In the genomic region with DNA sequence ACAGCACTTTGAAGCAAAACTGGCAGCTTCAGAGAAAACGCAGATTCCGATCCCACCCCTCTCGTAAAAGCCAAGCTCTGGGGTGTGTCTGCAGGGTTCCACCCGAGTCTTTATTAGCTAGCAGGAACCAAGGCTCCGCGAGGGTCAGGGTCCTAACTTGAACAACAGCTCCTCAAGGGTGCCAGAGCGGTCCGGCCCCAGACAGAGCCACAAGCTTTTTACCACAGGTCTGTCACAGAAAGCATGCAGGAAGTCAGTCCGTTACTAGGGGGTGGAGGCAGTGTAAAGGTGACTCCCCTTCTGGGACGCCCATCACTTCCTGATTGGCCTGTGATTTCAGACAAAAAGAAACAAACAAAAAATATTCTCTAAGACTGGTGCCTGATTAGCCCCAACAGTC, we compare ENCODE assay signal across 8 mouse cellular contexts. TPM values are rescaled to one million over a fixed set of nuclear protein-coding genes. Genes with fewer than 3 reads are reported as not detected.
DNase-seq lines count a peak whose midpoint lies in the region; ATAC-seq and TF ChIP-seq lines count a peak whose summit lies in the region.

No protein-coding gene starts in this region.

- peaks cover 80% of the 10 kb centered on the region for H3K4me1 ChIP-seq in E14TG2a.4 (replicated peaks; ENCODE audit: low read depth, low read length)
- H3K4me1 ChIP-seq in forebrain, embryonic 15.5 days, result peaks cover 34% of the 10 kb centered on the region
- peaks cover 15% of the 10 kb centered on the region; the same call in 1 of the 2 replicates for H3K4me1 ChIP-seq in kidney, postnatal 0 days (replicated peaks; ENCODE audit: insufficient read depth, low read length)

- H3K9ac ChIP-seq in forebrain, embryonic 15.5 days (replicated peaks), result no peak overlapping the region
- peak overlapping the region; percentile 56; the same call in 1 of the 2 replicates for H3K9ac ChIP-seq in kidney, postnatal 0 days (ENCODE audit: low read depth, low read length)

- TF ChIP-seq CTCF in E14TG2a.4 (conservative IDR thresholded peaks at IDR 0.05; ENCODE audit: low read length), result no peak
- TF ChIP-seq CTCF in kidney, postnatal 0 days (IDR thresholded peaks at IDR 0.05; ENCODE audit: low read depth), result no peak

- peaks cover 92% of the 10 kb centered on the region for H3K27me3 ChIP-seq in E14TG2a.4 (ENCODE audit: insufficient read depth, low read length)
- peaks cover 90% of the 10 kb centered on the region for H3K27me3 ChIP-seq in forebrain, embryonic 15.5 days
- H3K27me3 ChIP-seq in kidney, postnatal 0 days (ENCODE audit: insufficient read depth, low read length), result peaks cover 38% of the 10 kb centered on the region

- WGBS in forebrain, embryonic 15.5 days, result 14% methylated on average over 10 of the region's 10 CpGs
- 5% methylated on average over 10 of the region's 10 CpGs for WGBS in kidney, postnatal 0 days

- 0 out of 2 replicates have a peak, but pooled peaks cover 3% of the 10 kb centered on the region for H3K9me3 ChIP-seq in E14TG2a.4 (ENCODE audit: low read length)
- H3K9me3 ChIP-seq in forebrain, embryonic 15.5 days, result peaks cover 4% of the 10 kb centered on the region; the same call in 1 of the 2 replicates
- H3K9me3 ChIP-seq in kidney, postnatal 0 days (replicated peaks; ENCODE audit: low read length), result no peaks in the 10 kb centered on the region

- DNase-seq in 416B (ENCODE audit: low read depth), result peak; percentile 86
- DNase-seq in kidney, postnatal 0 days (ENCODE audit: low spot score), result peak; percentile 27
- peak; percentile 45 to 53 for DNase-seq in thymus, postnatal 36 days
- DNase-seq in ovary, postnatal 10 days (ENCODE audit: low spot score), result no peak
- no peak for DNase-seq in layer of hippocampus, adult 9-11 months

- H3K4me3 ChIP-seq in E14TG2a.4 (replicated peaks; ENCODE audit: low read length), result peak overlapping the region; percentile 81
- H3K4me3 ChIP-seq in forebrain, embryonic 15.5 days, result peak overlapping the region; percentile 70; the same call in 1 of the 2 replicates
- H3K4me3 ChIP-seq in kidney, postnatal 0 days (replicated peaks; ENCODE audit: low read depth, low read length), result peak overlapping the region; percentile 48

- H3K36me3 ChIP-seq in E14TG2a.4 (ENCODE audit: insufficient read depth, low read length), result no peaks in the 10 kb centered on the region
- H3K36me3 ChIP-seq in forebrain, embryonic 15.5 days, result no peaks in the 10 kb centered on the region
- no peaks in the 10 kb centered on the region for H3K36me3 ChIP-seq in kidney, postnatal 0 days (ENCODE audit: insufficient read depth, low read length)

- no peak for ATAC-seq in forebrain, embryonic 15.5 days (replicated peaks)
- no peak for ATAC-seq in kidney, postnatal 0 days (replicated peaks; ENCODE audit: low FRiP score, low read depth)
- peak; percentile 66 for ATAC-seq in megakaryocyte-erythroid progenitor cell, adult 5-6 weeks (replicated peaks; ENCODE audit: low FRiP score, low TSS enrichment, poor library complexity, severe bottlenecking)

- H3K4me2 ChIP-seq in forebrain, embryonic 15.5 days (replicated peaks), result peak overlapping the region; percentile 83
- peak overlapping the region; percentile 79 for H3K4me2 ChIP-seq in kidney, postnatal 0 days (ENCODE audit: low read length)

- H3K27ac ChIP-seq in forebrain, embryonic 15.5 days (replicated peaks), result no peak overlapping the region
- no peak overlapping the region for H3K27ac ChIP-seq in kidney, postnatal 0 days

RNA-seq across cellular contexts. Expression of gene Fbxl8, which starts 0.7 kb away (rescaled TPM):
- 0.72 and 0.85 TPM in 2 replicates for polyA plus RNA-seq in forebrain, embryonic 15.5 days (2015; fragmentation: Nextera tagmentation; extraction: Ambion mirVana)
- 1.8 and 2.4 TPM in 2 replicates for polyA plus RNA-seq in kidney, postnatal 0 days (2015; fragmentation: Nextera tagmentation; extraction: Ambion mirVana)
- 2.4 and 2.7 TPM in 2 replicates for total RNA-seq in megakaryocyte-erythroid progenitor cell, adult 5-6 weeks (2014; fragmentation: Nextera tagmentation)
- 1.7 and 1.9 TPM in 2 replicates for total RNA-seq in megakaryocyte-erythroid progenitor cell, adult 5-6 weeks (2017)

RNA-seq across cellular contexts. Expression of gene Tradd, which starts 0.7 kb away (rescaled TPM):
- polyA plus RNA-seq in forebrain, embryonic 15.5 days (2015; fragmentation: Nextera tagmentation; extraction: Ambion mirVana), result 21.1 and 23.7 TPM in 2 replicates
- 21.8 and 24.2 TPM in 2 replicates for polyA plus RNA-seq in kidney, postnatal 0 days (2015; fragmentation: Nextera tagmentation; extraction: Ambion mirVana)
- total RNA-seq in megakaryocyte-erythroid progenitor cell, adult 5-6 weeks (2014; fragmentation: Nextera tagmentation), result 10.1 and 18.1 TPM in 2 replicates
- 14.0 and 15.0 TPM in 2 replicates for total RNA-seq in megakaryocyte-erythroid progenitor cell, adult 5-6 weeks (2017)

RNA-seq across cellular contexts. Expression of gene Hsf4, which starts 4.5 kb away (rescaled TPM):
- 0.15 and 0.34 TPM in 2 replicates for polyA plus RNA-seq in forebrain, embryonic 15.5 days (2015; fragmentation: Nextera tagmentation; extraction: Ambion mirVana)
- 0.12 TPM in 1 of 2 replicates, not detected in the other for polyA plus RNA-seq in kidney, postnatal 0 days (2015; fragmentation: Nextera tagmentation; extraction: Ambion mirVana)
- not detected in 2 replicates for total RNA-seq in megakaryocyte-erythroid progenitor cell, adult 5-6 weeks (2014; fragmentation: Nextera tagmentation)
- not detected in 2 replicates for total RNA-seq in megakaryocyte-erythroid progenitor cell, adult 5-6 weeks (2017)

RNA-seq across cellular contexts. Expression of gene B3gnt9, which starts 10.2 kb away (rescaled TPM):
- polyA plus RNA-seq in forebrain, embryonic 15.5 days (2015; fragmentation: Nextera tagmentation; extraction: Ambion mirVana), result 2.9 and 3.0 TPM in 2 replicates
- polyA plus RNA-seq in kidney, postnatal 0 days (2015; fragmentation: Nextera tagmentation; extraction: Ambion mirVana), result 7.5 and 7.7 TPM in 2 replicates
- total RNA-seq in megakaryocyte-erythroid progenitor cell, adult 5-6 weeks (2014; fragmentation: Nextera tagmentation), result 1.4 and 2.6 TPM in 2 replicates
- total RNA-seq in megakaryocyte-erythroid progenitor cell, adult 5-6 weeks (2017), result 0.23 TPM in 1 of 2 replicates, not detected in the other

RNA-seq across cellular contexts. Expression of gene Nol3, which starts 10.8 kb away (rescaled TPM):
- polyA plus RNA-seq in forebrain, embryonic 15.5 days (2015; fragmentation: Nextera tagmentation; extraction: Ambion mirVana), result 2.0 and 2.2 TPM in 2 replicates
- 0.29 and 0.68 TPM in 2 replicates for polyA plus RNA-seq in kidney, postnatal 0 days (2015; fragmentation: Nextera tagmentation; extraction: Ambion mirVana)
- 0.49 TPM in 1 of 2 replicates, not detected in the other for total RNA-seq in megakaryocyte-erythroid progenitor cell, adult 5-6 weeks (2014; fragmentation: Nextera tagmentation)
- 0.04 TPM in 1 of 2 replicates, not detected in the other for total RNA-seq in megakaryocyte-erythroid progenitor cell, adult 5-6 weeks (2017)

Comparison
In these comparisons a context has a peak if more than half of its experiments do, and no peak if none do; other contexts are left out.
1. DNase-seq: peak in 416B (single experiment), kidney, postnatal 0 days (single experiment) and thymus, postnatal 36 days (2 of 2); none in ovary, postnatal 10 days (single experiment) and layer of hippocampus, adult 9-11 months (single experiment).
2. Peak in every context shown above with its lines, with median percentiles within 50 percentile points of each other: H3K4me3 ChIP-seq.